Mouse (Mus musculus) gastrocnemius, postnatal 10 days (tissue): ENCODE measurements at regions not wholly inside any gene's neighbourhood (a gene's known extent, or its start where the extent isn't known, plus 50 kb on each side); places are given as distances from the start of the nearest gene placed in this dataset.
A peak's percentile ranks its signal among the peaks of the same experiment; 100 is the strongest.
"Not testable (repeated sequence)": the region's sequence is repeated elsewhere in the genome, so short reads cannot be mapped to it uniquely, and the experiment has no call there.

Experiments
- DNase-seq: peaks from one replicate; pipeline ENCODE4 v3.0.0; 2021; ENCODE audit warnings: mixed read lengths

- DNase-seq, result peak; percentile 31
Observed at GRCm38 (mm10) chrX:162359767-162360545, 200.4 kb upstream of the Nhs start.

GRCm38 (mm10) chrX:162348341-162348740 is 188.8 kb upstream of the Nhs start:
- DNase-seq, result no peak

- DNase-seq, result no peak
Observed at GRCm38 (mm10) chrX:162347886-162348285, 188.4 kb upstream of the Nhs start.

DNA sequence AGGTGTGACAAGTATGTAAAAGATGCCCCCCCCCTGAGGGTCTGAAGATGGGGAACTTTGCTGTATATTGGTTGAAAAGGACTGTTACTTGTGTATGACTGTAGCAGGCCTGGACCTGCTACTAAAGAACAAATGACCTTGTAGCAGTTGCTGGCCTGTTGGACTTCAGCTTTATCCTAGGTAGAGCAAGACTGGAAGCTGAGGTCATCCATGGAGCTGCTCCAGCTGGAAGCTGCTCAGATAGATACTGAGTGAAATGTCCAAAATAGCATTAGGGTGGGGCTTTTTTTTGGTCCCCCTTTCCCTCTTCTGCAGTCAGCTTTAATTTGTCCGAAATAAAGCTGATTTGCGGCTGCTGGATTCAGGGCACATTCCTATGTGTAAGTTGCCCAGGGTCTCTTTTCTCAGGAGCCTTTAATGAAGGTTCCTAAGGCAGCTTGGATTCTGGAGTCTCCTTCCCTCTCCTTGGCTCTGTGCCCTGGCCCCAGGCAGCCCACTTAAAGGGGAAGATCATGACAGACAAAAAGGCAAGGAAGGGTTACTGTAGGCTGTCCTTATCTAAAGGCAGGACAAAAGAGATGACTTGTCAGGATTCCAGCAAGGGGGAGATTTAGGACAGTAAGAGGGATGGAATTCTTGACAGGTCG is 186.1 kb upstream of the Nhs start:
- peak; percentile 6 for DNase-seq

DNA sequence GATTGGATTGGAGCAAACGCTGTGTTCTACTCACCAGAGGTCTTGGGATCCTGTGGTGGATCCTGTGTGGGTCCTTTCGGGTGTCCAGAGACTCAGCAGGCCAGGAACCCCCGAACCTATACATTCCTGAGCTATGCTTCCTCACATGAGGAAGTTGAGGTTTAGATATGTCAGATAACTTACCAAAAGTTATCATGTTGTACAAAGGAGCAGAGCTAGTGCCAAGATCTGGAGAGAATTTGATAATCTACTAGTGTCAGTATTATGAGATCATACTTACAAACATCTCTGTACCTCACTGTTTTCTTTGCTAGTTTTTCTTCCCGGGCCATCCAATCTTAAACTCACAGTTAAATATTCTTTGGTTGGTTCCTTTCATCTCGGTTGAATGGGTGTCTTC is 172.6 kb upstream of the Nhs start:
- DNase-seq, result no peak

- no peak for DNase-seq
Observed at GRCm38 (mm10) chrX:162307646-162308045, 148.1 kb upstream of the Nhs start.

- DNase-seq, result no peak
Observed at GRCm38 (mm10) chrX:162304145-162304544, 144.6 kb upstream of the Nhs start.

GRCm38 (mm10) chrX:162302788-162303187 is 143.3 kb upstream of the Nhs start:
- DNase-seq, result no peak

DNA sequence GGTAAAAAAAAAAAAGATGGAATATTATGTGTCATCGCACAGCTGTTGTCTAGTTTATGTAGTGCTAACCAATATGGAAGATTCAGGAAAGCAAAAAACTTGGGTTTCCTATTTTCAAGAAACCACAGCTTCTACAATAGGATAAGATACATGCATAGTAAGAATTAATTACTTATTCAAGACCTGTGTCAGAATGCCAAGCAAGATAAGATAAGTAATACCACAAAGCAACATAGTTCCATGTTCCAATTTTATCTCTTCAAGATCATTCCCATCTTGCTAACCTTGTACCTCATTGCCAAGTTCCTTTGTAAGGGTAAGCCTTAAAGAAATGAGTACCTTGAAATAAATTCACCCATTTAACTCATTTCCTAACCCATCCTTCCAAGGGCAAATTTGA is 131.7 kb upstream of the Nhs start:
- no peak for DNase-seq

- DNase-seq, result not testable (repeated sequence)
Observed at GRCm38 (mm10) chrX:162286155-162286554, 126.6 kb upstream of the Nhs start.

- no peak for DNase-seq
Observed at GRCm38 (mm10) chrX:162284252-162284651, 124.7 kb upstream of the Nhs start.

- no peak for DNase-seq
Observed at GRCm38 (mm10) chrX:162282690-162283089, 123.2 kb upstream of the Nhs start.

DNA sequence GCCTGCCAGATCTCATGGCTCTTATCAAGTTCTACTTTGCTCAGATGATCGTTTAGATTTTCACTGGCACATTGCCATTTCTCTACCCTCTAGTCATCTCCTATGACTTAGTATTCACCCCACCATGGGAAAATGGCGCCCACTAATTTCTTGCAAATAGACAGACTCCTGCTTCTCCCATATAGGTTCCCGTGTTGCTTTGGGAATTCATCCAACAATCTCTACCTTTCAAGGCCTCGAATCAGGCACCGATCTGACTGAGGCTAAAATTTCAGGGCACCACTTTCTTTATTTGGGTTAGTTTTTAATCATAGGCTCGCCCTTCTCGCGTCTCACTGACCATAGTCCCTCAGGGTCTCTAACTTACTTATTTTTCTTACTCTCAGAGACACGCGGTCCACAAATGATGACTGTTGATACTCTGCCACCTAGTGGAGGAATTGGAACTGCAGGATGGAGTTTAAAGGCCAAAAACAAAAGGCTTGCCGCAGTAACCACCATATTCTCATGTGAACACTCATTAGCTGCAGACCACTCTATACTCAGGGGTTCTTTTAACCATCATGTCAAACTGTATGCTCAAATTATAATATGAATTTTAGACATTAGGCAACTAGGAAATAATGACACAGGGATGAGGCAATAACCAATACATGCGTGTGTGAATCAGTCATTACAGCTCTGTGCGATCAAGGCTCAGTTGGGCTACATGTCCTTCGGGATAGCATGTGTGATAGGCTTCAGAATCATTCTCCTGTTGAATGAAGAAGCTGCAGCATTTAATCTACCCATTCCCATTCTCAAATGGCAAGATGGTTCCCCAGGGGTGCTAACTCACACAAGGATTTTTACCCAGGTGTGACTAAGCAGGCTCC is 119.5 kb upstream of the Nhs start:
- peak; percentile 41 for DNase-seq

- no peak for DNase-seq
Observed at GRCm38 (mm10) chrX:162274581-162274980, 115.1 kb upstream of the Nhs start.

GRCm38 (mm10) chrX:162271189-162271588 is 111.7 kb upstream of the Nhs start:
- no peak for DNase-seq

DNA sequence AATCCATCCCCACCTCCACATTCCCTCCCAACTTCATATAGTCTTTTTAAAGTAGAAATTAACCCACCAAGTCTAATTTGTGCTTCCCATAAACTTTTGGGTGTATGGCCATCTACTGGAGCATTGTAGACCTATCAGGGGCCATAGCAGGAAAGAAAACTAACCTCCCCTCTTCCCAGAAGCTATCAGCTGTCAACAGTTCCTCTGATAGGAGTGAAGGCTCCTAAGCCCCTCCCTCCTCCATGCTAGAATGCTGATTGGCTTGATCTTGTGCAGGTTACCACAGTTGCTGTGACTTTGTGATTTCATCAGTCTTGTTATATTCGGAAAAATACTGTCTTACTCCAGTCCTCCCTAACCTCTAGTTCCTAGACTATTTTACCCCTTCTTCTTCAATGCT is 109.4 kb upstream of the Nhs start:
- DNase-seq, result no peak

DNA sequence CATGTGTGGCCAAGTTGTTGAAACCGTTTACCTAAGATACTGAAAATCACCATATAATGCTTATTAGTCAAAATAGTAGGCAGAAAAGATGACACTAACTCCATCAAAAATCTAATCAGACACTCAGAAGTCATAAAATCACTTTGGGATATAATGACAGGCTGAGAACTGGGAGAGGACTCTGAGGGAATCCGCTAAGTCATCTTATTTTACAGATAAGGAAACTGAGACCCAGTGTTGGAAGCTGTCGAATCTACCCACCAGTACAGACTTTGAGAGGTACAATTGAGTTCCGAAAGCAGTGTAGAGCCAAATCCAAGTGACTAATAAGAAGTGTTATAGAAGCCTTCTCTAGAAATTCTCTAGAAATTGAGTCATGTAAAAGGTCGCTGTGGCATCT is 108.6 kb upstream of the Nhs start:
- DNase-seq, result no peak

DNA sequence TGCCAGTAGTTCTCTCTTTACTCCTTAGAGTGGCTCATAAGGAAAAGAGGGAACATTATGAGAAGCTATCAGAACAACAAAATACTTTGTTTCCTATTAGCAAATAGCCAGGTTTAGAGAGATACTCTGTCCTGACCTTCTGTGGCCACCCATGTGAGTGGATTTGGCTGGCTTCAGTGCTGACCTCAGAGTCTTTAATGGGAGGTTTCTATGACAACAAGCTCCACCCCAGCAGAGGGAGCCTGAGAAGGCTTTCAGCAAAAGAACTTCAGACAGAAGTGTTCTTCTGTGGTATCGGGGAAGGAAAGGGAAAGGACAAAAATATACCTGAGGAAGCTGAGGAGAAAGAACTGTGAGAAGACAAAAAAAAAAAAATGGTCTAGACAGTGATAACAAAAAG is 108.1 kb upstream of the Nhs start:
- DNase-seq, result peak; percentile 3

DNA sequence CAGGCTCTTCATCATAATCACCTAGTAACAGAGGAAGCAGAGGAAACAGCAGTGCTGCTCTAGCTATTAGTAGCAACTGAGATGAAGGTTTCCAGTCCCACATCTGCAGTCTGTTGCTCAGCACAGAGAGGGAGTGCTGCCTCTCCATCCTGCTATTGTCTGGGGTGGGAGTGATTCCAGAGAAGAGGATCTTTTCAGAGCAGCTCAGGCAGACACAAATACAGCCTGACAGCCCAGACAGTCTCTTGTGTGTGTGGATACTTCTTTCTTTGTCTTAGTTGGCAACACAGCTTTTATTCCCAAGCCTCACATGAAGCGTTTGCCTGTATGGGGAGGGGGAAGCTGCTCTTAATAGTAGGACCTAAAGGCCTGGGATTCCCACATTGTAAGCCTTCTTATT is 107.2 kb upstream of the Nhs start:
- DNase-seq, result no peak

GRCm38 (mm10) chrX:162257398-162257797 is 97.9 kb upstream of the Nhs start:
- no peak for DNase-seq

- no peak for DNase-seq
Observed at GRCm38 (mm10) chrX:162255873-162256272, 96.3 kb upstream of the Nhs start.

DNA sequence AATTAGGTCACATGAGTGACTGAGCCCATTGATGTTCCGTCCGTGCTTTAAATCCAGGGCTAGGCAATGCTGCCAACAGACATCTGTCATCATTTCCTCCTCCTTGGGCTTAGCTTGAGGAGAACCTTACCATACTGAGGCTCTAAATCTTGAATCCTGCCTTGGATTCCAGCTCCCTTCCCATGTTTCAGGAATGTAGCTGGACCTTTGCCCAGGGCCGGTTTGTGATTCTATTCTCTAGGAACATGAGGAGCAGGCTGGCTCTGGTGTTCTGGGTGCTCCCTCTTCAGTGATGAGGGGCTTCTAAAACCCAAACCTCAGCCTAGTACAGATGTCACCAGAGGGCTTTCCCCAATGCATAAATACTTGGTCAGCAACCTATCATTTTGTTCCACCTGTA is 81.8 kb upstream of the Nhs start:
- no peak for DNase-seq

DNA sequence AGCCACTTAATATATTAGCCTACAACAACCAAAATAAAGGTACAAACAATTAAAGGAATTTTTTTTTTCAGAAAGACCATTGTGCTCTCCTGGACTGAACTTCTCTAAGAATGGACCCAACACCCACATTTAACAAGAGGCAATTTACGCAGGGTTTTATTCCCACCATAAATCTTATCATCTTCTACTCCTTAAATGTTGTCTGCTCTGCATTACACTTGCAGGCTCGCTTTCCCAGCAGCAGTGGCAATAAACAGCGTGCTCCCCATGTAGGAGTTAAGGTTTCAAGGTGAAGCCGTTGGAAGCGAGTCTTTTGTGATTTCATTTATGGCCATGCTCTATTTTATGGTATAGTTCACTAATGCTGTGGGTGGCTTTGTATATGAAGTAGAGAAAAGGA is 76.0 kb upstream of the Nhs start:
- no peak for DNase-seq
